Mouse (Mus musculus): Measurements from ENCODE around the gene Cacng7. TPM values are rescaled to one million over a fixed set of nuclear protein-coding genes. Genes with fewer than 3 reads are reported as not detected.

Gene Cacng7
- polyA plus RNA-seq, 1 experiment from 2014 or later, result 0.86 TPM

GRCm38 (mm10) chr7:3292791-3293190, 40.0 kb upstream of the Cacng7 start:
- H3K27me3 ChIP-seq (replicated peaks; ENCODE audit: control insufficient read depth, insufficient read depth, low read length), result no peaks in the 10 kb centered on the region
- H3K4me1 ChIP-seq (replicated peaks; ENCODE audit: control insufficient read depth, insufficient read depth, low read length), result 0 out of 2 replicates have a peak, but pooled peaks cover 12% of the 10 kb centered on the region
- under 1% methylated on average over 14 of the region's 14 CpGs for WGBS

GRCm38 (mm10) chr7:3294794-3295193, 38.0 kb upstream of the Cacng7 start:
- 67% methylated on average over 1 of the region's 1 CpGs for WGBS
- Histone ChIP-seq H3K9me3 (ENCODE audit: control insufficient read depth) (no peaks in the 10 kb centered on the region), H3K4me3 (ENCODE audit: low read depth, low read length) (no peak overlapping the region), H3K27me3 (replicated peaks; ENCODE audit: control insufficient read depth, insufficient read depth, low read length) (no peaks in the 10 kb centered on the region), H3K27ac (ENCODE audit: low read depth, low read length) (no peak overlapping the region), H3K4me2 (replicated peaks; ENCODE audit: low read depth) (peak overlapping the region; percentile 21; the same call in 1 of the 2 replicates), H3K4me1 (replicated peaks; ENCODE audit: control insufficient read depth, insufficient read depth, low read length) (0 out of 2 replicates have a peak, but pooled peaks cover 7% of the 10 kb centered on the region), H3K9ac (ENCODE audit: low read depth, low read length) (no peak overlapping the region), H3K36me3 (ENCODE audit: control insufficient read depth, insufficient read depth) (peaks cover 28% of the 10 kb centered on the region)
- no peak for ATAC-seq
- no peak for TF ChIP-seq CTCF (IDR thresholded peaks at IDR 0.05; ENCODE audit: low read depth)

More at GRCm38 (mm10) chr7:3292791-3293190, 40.0 kb upstream of the Cacng7 start:
- peak; percentile 56 for TF ChIP-seq CTCF (IDR thresholded peaks at IDR 0.05; ENCODE audit: low read depth)
- Histone ChIP-seq H3K4me2 (replicated peaks; ENCODE audit: low read depth) (peak overlapping the region; percentile 73), H3K9me3 (ENCODE audit: control insufficient read depth) (no peaks in the 10 kb centered on the region), H3K4me3 (ENCODE audit: low read depth, low read length) (peak overlapping the region; percentile 53), H3K9ac (ENCODE audit: low read depth, low read length) (0 out of 2 replicates have a peak overlapping the region, but pooled peaks have one; percentile 35), H3K36me3 (ENCODE audit: control insufficient read depth, insufficient read depth) (peaks cover 13% of the 10 kb centered on the region), H3K27ac (ENCODE audit: low read depth, low read length) (peak overlapping the region; percentile 69)
- peak; percentile 85 for ATAC-seq

DNA sequence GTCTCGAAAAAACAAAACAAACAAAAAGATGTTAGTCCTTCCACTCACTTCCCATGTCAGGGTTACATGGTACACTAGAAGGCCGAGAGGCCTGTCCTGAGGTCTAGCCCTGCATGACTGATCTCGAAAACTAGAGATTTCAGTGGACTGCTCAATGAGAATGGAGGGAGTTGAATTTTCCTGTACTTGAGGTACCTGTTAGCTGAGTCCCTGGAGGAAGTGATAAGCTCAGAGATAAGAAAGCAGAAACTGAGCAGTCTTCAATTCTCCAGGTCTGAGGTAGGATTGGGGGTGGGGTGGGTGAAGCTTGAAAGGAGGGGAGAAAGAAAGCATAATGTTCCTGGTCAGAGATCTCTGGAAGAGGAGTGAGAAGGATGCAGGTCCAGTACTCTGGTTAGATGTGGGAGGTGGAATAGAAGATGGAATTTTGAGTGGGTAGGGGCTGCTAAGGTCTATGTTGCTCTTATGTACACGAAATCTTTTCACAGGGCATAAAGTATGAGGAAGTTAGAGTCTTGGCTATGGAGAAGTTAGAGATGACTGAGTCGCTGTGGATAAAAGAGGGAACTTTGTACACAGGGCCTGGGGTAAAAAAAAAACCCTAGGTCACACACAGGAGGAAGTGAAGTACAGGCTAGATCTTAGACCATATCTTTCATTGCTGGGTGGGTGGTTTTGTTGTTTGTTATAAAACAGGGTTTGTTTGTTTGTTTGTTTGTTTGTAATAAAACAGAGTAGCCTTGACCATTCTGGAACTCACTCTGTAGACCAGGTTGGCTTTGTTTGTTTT, 37.2 kb upstream of the Cacng7 start:
- TF ChIP-seq CTCF (IDR thresholded peaks at IDR 0.05; ENCODE audit: low read depth), result no peak
- no peak overlapping the region for H3K9ac ChIP-seq (ENCODE audit: low read depth, low read length)
- no peak overlapping the region for H3K4me3 ChIP-seq (ENCODE audit: low read depth, low read length)
- peak overlapping the region; percentile 21; the same call in 1 of the 2 replicates for H3K4me2 ChIP-seq (replicated peaks; ENCODE audit: low read depth)
- peaks cover 29% of the 10 kb centered on the region for H3K36me3 ChIP-seq (ENCODE audit: control insufficient read depth, insufficient read depth)
- H3K9me3 ChIP-seq (ENCODE audit: control insufficient read depth), result no peaks in the 10 kb centered on the region
- H3K27ac ChIP-seq (ENCODE audit: low read depth, low read length), result no peak overlapping the region
- no peak for ATAC-seq
- H3K4me1 ChIP-seq (replicated peaks; ENCODE audit: control insufficient read depth, insufficient read depth, low read length), result 0 out of 2 replicates have a peak, but pooled peaks cover 6% of the 10 kb centered on the region
- 36% methylated on average over 5 of the region's 5 CpGs for WGBS
- no peaks in the 10 kb centered on the region for H3K27me3 ChIP-seq (replicated peaks; ENCODE audit: control insufficient read depth, insufficient read depth, low read length)

GRCm38 (mm10) chr7:3296711-3297110, 36.0 kb upstream of the Cacng7 start:
- peaks cover 9% of the 10 kb centered on the region; the same call in 1 of the 2 replicates for H3K4me1 ChIP-seq (replicated peaks; ENCODE audit: control insufficient read depth, insufficient read depth, low read length)
- no peak overlapping the region for H3K27ac ChIP-seq (ENCODE audit: low read depth, low read length)
- TF ChIP-seq CTCF (IDR thresholded peaks at IDR 0.05; ENCODE audit: low read depth), result no peak
- no peak overlapping the region for H3K4me3 ChIP-seq (ENCODE audit: low read depth, low read length)
- H3K27me3 ChIP-seq (replicated peaks; ENCODE audit: control insufficient read depth, insufficient read depth, low read length), result no peaks in the 10 kb centered on the region
- no peak overlapping the region for H3K9ac ChIP-seq (ENCODE audit: low read depth, low read length)
- no peak overlapping the region for H3K4me2 ChIP-seq (replicated peaks; ENCODE audit: low read depth)
- H3K9me3 ChIP-seq (ENCODE audit: control insufficient read depth), result no peaks in the 10 kb centered on the region
- 94% methylated on average over 16 of the region's 16 CpGs for WGBS
- peaks cover 29% of the 10 kb centered on the region for H3K36me3 ChIP-seq (ENCODE audit: control insufficient read depth, insufficient read depth)
- no peak for ATAC-seq

DNA sequence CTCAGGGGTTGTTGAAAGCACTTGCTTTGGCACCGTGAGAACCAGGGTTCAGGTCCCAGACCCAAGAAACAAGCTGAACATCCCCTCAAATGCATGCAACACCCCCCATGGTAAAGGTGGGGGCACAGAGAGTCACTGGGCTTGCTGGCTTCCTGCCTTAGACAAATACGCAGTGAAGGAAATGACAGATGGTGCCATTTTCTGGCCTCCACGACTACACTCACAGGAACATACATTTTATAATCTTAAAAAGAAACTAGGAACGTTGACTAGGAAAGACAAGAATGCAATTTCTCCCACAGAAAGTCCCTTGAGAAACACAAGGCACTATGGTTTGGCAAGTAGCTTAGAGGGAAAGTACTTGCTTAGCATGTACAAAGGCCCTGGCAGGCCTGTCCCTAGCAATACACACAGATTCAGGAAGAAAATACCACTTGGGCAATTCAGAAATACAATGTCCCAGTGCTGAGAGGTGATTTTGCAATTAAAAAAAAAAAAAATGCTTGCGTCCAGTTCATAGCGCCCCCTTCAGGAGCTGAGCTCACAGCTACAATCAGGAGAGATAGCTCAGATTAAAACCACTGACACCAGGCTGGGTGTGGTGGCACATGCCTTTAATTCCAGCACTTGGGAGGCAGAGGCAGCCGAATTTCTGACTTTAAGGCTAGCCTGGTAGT, 32.7 kb upstream of the Cacng7 start:
- WGBS, result 48% methylated on average over 7 of the region's 7 CpGs
- Histone ChIP-seq H3K9me3 (ENCODE audit: control insufficient read depth) (no peaks in the 10 kb centered on the region), H3K27me3 (replicated peaks; ENCODE audit: control insufficient read depth, insufficient read depth, low read length) (peaks cover 22% of the 10 kb centered on the region), H3K4me1 (replicated peaks; ENCODE audit: control insufficient read depth, insufficient read depth, low read length) (peaks cover 7% of the 10 kb centered on the region), H3K9ac (ENCODE audit: low read depth, low read length) (no peak overlapping the region), H3K27ac (ENCODE audit: low read depth, low read length) (no peak overlapping the region), H3K4me3 (ENCODE audit: low read depth, low read length) (no peak overlapping the region), H3K4me2 (replicated peaks; ENCODE audit: low read depth) (no peak overlapping the region), H3K36me3 (ENCODE audit: control insufficient read depth, insufficient read depth) (peaks cover 29% of the 10 kb centered on the region)
- ATAC-seq, result no peak
- peak; percentile 64 for TF ChIP-seq CTCF (IDR thresholded peaks at IDR 0.05; ENCODE audit: low read depth)

DNA sequence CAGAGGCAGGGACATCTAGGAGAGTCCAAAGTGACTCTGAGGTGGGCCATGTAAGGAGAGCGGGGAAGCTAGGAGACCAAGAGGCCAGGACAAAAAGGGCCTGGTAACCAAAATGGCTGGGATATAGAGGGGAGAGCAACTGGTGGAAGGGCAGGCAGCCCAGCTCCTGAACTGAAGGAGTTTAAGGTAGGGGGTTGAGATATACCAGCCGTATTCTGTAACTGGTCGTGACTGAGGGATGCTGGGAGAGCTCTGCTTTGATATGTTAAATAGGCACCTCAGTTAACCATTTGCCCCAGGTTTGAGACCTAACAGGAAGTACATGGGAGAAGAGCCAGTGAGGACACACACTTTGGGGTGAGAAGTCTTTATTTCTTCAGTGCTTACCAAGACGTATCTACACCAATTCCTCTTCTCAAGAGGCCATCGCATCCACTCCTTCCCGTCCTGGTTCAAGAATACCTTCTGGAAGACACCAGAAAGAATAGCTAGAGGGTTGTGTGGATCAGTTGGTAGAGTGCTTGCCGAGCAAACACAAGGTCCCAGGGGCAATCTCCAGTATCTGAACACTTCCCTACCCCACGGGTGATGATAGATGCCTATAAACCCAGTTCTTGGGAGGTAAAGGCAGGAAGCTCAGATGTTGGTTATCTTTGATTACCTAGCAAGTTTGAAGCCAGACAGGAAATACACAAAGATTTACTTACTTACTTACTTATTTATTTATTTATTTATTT, 31.7 kb upstream of the Cacng7 start:
- no peak overlapping the region for H3K27ac ChIP-seq (ENCODE audit: low read depth, low read length)
- H3K4me1 ChIP-seq (replicated peaks; ENCODE audit: control insufficient read depth, insufficient read depth, low read length), result peaks cover 7% of the 10 kb centered on the region
- TF ChIP-seq CTCF (IDR thresholded peaks at IDR 0.05; ENCODE audit: low read depth), result no peak
- peaks cover 29% of the 10 kb centered on the region for H3K36me3 ChIP-seq (ENCODE audit: control insufficient read depth, insufficient read depth)
- no peaks in the 10 kb centered on the region for H3K9me3 ChIP-seq (ENCODE audit: control insufficient read depth)
- peaks cover 32% of the 10 kb centered on the region for H3K27me3 ChIP-seq (replicated peaks; ENCODE audit: control insufficient read depth, insufficient read depth, low read length)
- ATAC-seq, result no peak
- WGBS, result 68% methylated on average over 8 of the region's 8 CpGs
- no peak overlapping the region for H3K9ac ChIP-seq (ENCODE audit: low read depth, low read length)
- H3K4me2 ChIP-seq (replicated peaks; ENCODE audit: low read depth), result no peak overlapping the region
- no peak overlapping the region for H3K4me3 ChIP-seq (ENCODE audit: low read depth, low read length)

All from intestine, postnatal 0 days (tissue).